Comparison of ENCODE assay signal across 10 mouse cellular contexts in the genomic region with DNA sequence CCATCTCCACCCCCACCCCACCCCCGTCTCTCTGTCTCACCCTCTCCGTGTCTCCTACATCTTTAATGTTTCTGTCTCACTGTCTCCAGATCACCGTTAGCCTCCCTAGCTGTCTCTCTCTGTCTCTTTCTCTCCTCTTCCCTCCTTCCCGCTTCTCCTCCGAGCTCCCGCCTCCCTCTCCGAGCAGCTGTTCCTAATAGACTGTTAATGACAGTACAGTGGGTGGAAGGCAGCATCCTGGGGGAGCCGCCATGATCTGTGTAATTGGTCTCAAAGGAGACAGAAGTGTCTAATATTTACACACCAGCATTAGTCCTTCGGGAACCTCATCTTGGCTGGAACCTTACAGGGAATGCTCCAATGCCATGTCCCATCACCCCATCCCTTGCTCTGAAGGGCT. TPM values are rescaled to one million over a fixed set of nuclear protein-coding genes. Genes with fewer than 3 reads are reported as not detected.
A peak's percentile ranks its signal among the peaks of the same experiment; 100 is the strongest.
DNase-seq lines count a peak whose midpoint lies in the region; ATAC-seq lines count a peak whose summit lies in the region.
"Had no signal": no experiment of that assay in that cellular context is flagged by ENCODE, and none has a peak within 500 bp of the region (broad histone marks: within the 10 kb centered on the region; RNA-seq: fewer than 3 reads in every experiment).

No protein-coding gene starts in this region.

- H3K4me2 ChIP-seq in embryonic facial prominence, embryonic 14.5 days (ENCODE audit: low read depth, low read length), result 0 out of 2 replicates have a peak overlapping the region, but pooled peaks have one; percentile 10
- no peak overlapping the region for H3K4me2 ChIP-seq in hindbrain, embryonic 14.5 days (replicated peaks)
- H3K4me2 ChIP-seq in neural tube, embryonic 12.5 days (replicated peaks), result peak overlapping the region; percentile 20; the same call in 1 of the 2 replicates

- peaks cover 70% of the 10 kb centered on the region for H3K4me1 ChIP-seq in embryonic facial prominence, embryonic 14.5 days (ENCODE audit: control insufficient read depth, insufficient read depth, low read length)
- H3K4me1 ChIP-seq in hindbrain, embryonic 14.5 days (replicated peaks; ENCODE audit: control insufficient read depth, insufficient read depth, low read length), result peaks cover 46% of the 10 kb centered on the region
- H3K4me1 ChIP-seq in neural tube, embryonic 12.5 days, result peaks cover 81% of the 10 kb centered on the region

- 18% methylated on average over 9 of the region's 9 CpGs for WGBS in embryonic facial prominence, embryonic 14.5 days
- WGBS in hindbrain, embryonic 14.5 days, result 21% methylated on average over 9 of the region's 9 CpGs
- 18% methylated on average over 9 of the region's 9 CpGs for WGBS in neural tube, embryonic 12.5 days

- ATAC-seq in embryonic facial prominence, embryonic 14.5 days (ENCODE audit: low read depth), result no peak
- no peak for ATAC-seq in hindbrain, embryonic 14.5 days (ENCODE audit: low FRiP score)
- no peak for ATAC-seq in neural tube, embryonic 12.5 days (ENCODE audit: low FRiP score, low read depth)
- no peak for ATAC-seq in cerebellum, adult (ENCODE audit: insufficient number of reproducible peaks, low FRiP score, low TSS enrichment)

- H3K9ac ChIP-seq in embryonic facial prominence, embryonic 14.5 days (ENCODE audit: low read depth, low read length), result 0 out of 2 replicates have a peak overlapping the region, but pooled peaks have one; percentile 31
- peak overlapping the region; percentile 18; the same call in 1 of the 2 replicates for H3K9ac ChIP-seq in hindbrain, embryonic 14.5 days
- H3K9ac ChIP-seq in neural tube, embryonic 12.5 days, result no peak overlapping the region

- H3K27ac ChIP-seq in embryonic facial prominence, embryonic 14.5 days (replicated peaks; ENCODE audit: low read depth, low read length), result peak overlapping the region; percentile 45
- H3K27ac ChIP-seq in hindbrain, embryonic 14.5 days, result peak overlapping the region; percentile 45; the same call in 1 of the 2 replicates
- H3K27ac ChIP-seq in neural tube, embryonic 12.5 days, result no peak overlapping the region

- peak; percentile 54 to 67 for DNase-seq in kidney, postnatal 4 days
- DNase-seq in kidney, postnatal 25 days, result no peak
- peak; percentile 71 for DNase-seq in embryonic facial prominence, embryonic 14.5 days (ENCODE audit: low spot score)
- no peak for DNase-seq in hindbrain, embryonic 14.5 days (ENCODE audit: low spot score)
- DNase-seq in spleen, adult 12 weeks (ENCODE audit: low spot score), result no peak
- DNase-seq in gastrocnemius, adult 8-10 months (ENCODE audit: low spot score in 2 of 2), result no peak
- DNase-seq: cerebellum, postnatal 14 days; kidney, adult 18-20 months had no signal

- H3K27me3 ChIP-seq in embryonic facial prominence, embryonic 14.5 days (replicated peaks; ENCODE audit: control insufficient read depth, insufficient read depth, low read length), result no peaks in the 10 kb centered on the region
- no peaks in the 10 kb centered on the region for H3K27me3 ChIP-seq in hindbrain, embryonic 14.5 days (ENCODE audit: control insufficient read depth, insufficient read depth, low read length)
- 0 out of 2 replicates have a peak, but pooled peaks cover 4% of the 10 kb centered on the region for H3K27me3 ChIP-seq in neural tube, embryonic 12.5 days (replicated peaks)

- no peaks in the 10 kb centered on the region for H3K36me3 ChIP-seq in embryonic facial prominence, embryonic 14.5 days (ENCODE audit: control insufficient read depth, insufficient read depth, low read length)
- no peaks in the 10 kb centered on the region for H3K36me3 ChIP-seq in hindbrain, embryonic 14.5 days (replicated peaks; ENCODE audit: control insufficient read depth, insufficient read depth)
- no peaks in the 10 kb centered on the region for H3K36me3 ChIP-seq in neural tube, embryonic 12.5 days

- H3K9me3 ChIP-seq in embryonic facial prominence, embryonic 14.5 days (ENCODE audit: control insufficient read depth, low read length), result no peaks in the 10 kb centered on the region
- no peaks in the 10 kb centered on the region for H3K9me3 ChIP-seq in hindbrain, embryonic 14.5 days (ENCODE audit: control insufficient read depth, low read length)
- H3K9me3 ChIP-seq in neural tube, embryonic 12.5 days, result no peaks in the 10 kb centered on the region

- no peak overlapping the region for H3K4me3 ChIP-seq in embryonic facial prominence, embryonic 14.5 days (ENCODE audit: low read depth, low read length)
- H3K4me3 ChIP-seq in hindbrain, embryonic 14.5 days (replicated peaks; ENCODE audit: low read length), result no peak overlapping the region
- no peak overlapping the region for H3K4me3 ChIP-seq in neural tube, embryonic 12.5 days

RNA-seq across cellular contexts. Expression of gene Gse1, which starts 56.0 kb away (rescaled TPM):
- 8.7 and 11.3 TPM in 2 replicates for polyA plus RNA-seq in embryonic facial prominence, embryonic 14.5 days (2014; fragmentation: Nextera tagmentation; extraction: Ambion mirVana)
- 18.8 and 23.9 TPM in 2 replicates for polyA plus RNA-seq in hindbrain, embryonic 14.5 days (2014; fragmentation: Nextera tagmentation; extraction: Ambion mirVana)
- 26.0 and 30.5 TPM in 2 replicates for polyA plus RNA-seq in neural tube, embryonic 12.5 days (2016; fragmentation: Nextera tagmentation; extraction: Ambion mirVana)
- total RNA-seq in gastrocnemius, adult 8-10 months (2022), result 10 to 100 TPM; 32.6 to 36.2 (median 34.6) TPM

Comparison
In these comparisons a context has a peak if more than half of its experiments do, and no peak if none do; other contexts are left out.
1. DNase-seq: peak in kidney, postnatal 4 days (2 of 2) and embryonic facial prominence, embryonic 14.5 days (single experiment); none in kidney, postnatal 25 days (0 of 2), hindbrain, embryonic 14.5 days (single experiment), spleen, adult 12 weeks (single experiment) and gastrocnemius, adult 8-10 months (0 of 2).